ENCODE assay signal across 30 mouse cellular contexts in genomic region chr6:18697536-18697935, GRCm38 (mm10).
DNase-seq lines count a peak whose midpoint lies in the region; ATAC-seq and TF ChIP-seq lines count a peak whose summit lies in the region.
"Had no signal": no experiment of that assay in that cellular context is flagged by ENCODE, and none has a peak within 500 bp of the region (broad histone marks: within the 10 kb centered on the region; RNA-seq: fewer than 3 reads in every experiment).

No protein-coding gene starts in this region.

- H3K9me3 ChIP-seq in embryonic facial prominence, embryonic 14.5 days (ENCODE audit: control insufficient read depth, low read length), result no peaks in the 10 kb centered on the region
- no peaks in the 10 kb centered on the region for H3K9me3 ChIP-seq in embryonic facial prominence, embryonic 10.5 days
- H3K9me3 ChIP-seq in lung, embryonic 16.5 days (ENCODE audit: control insufficient read depth, low read length), result no peaks in the 10 kb centered on the region
- H3K9me3 ChIP-seq: embryonic facial prominence, embryonic 12.5 days; embryonic facial prominence, embryonic 15.5 days; forebrain, embryonic 10.5 days; forebrain, embryonic 12.5 days; G1E had no signal

- no peak for TF ChIP-seq POLR2A in lung, adult 2 months (IDR thresholded peaks at IDR 0.05; ENCODE audit: borderline replicate concordance, extremely low read depth, low read depth, low read length)

- no peak overlapping the region for H3K27ac ChIP-seq in embryonic facial prominence, embryonic 14.5 days (replicated peaks; ENCODE audit: low read depth, low read length)
- no peak overlapping the region for H3K27ac ChIP-seq in embryonic facial prominence, embryonic 10.5 days (replicated peaks)
- H3K27ac ChIP-seq in lung, embryonic 16.5 days (ENCODE audit: low read length), result 0 out of 2 replicates have a peak overlapping the region, but pooled peaks have one; percentile 30
- H3K27ac ChIP-seq: embryonic facial prominence, embryonic 12.5 days; embryonic facial prominence, embryonic 15.5 days; forebrain, embryonic 10.5 days; forebrain, embryonic 12.5 days had no signal

- H3K4me2 ChIP-seq in embryonic facial prominence, embryonic 14.5 days (ENCODE audit: low read depth, low read length), result no peak overlapping the region
- H3K4me2 ChIP-seq in lung, embryonic 16.5 days (ENCODE audit: low read depth, low read length), result peak overlapping the region; percentile 27
- H3K4me2 ChIP-seq: embryonic facial prominence, embryonic 12.5 days; embryonic facial prominence, embryonic 15.5 days; forebrain, embryonic 12.5 days had no signal

- no peak overlapping the region for H3K9ac ChIP-seq in embryonic facial prominence, embryonic 14.5 days (ENCODE audit: low read depth, low read length)
- no peak overlapping the region for H3K9ac ChIP-seq in lung, embryonic 16.5 days (ENCODE audit: low read length)
- H3K9ac ChIP-seq: embryonic facial prominence, embryonic 12.5 days; embryonic facial prominence, embryonic 15.5 days; forebrain, embryonic 12.5 days had no signal

- 56% methylated on average over 5 of the region's 5 CpGs for WGBS in embryonic facial prominence, embryonic 14.5 days
- 87% methylated on average over 5 of the region's 5 CpGs for WGBS in embryonic facial prominence, embryonic 10.5 days
- 17% methylated on average over 5 of the region's 5 CpGs for WGBS in lung, embryonic 16.5 days
- WGBS in lung, adult 2 months, result 49% methylated on average over 5 of the region's 5 CpGs

- no peak for TF ChIP-seq CTCF in lung, adult 2 months (IDR thresholded peaks at IDR 0.05; ENCODE audit: insufficient read depth, low read length)

- ATAC-seq in embryonic facial prominence, embryonic 14.5 days (ENCODE audit: low read depth), result no peak
- ATAC-seq in lung, embryonic 16.5 days (ENCODE audit: low read depth), result peak; percentile 43; the same call in 1 of the 2 replicates
- ATAC-seq: activated CD4-positive, CD25-positive, alpha-beta regulatory T cell, adult 4 months; CD4-positive, CD25-positive, alpha-beta regulatory T cell, adult 4 months; forebrain, embryonic 14.5 days; forebrain, embryonic 16.5 days; Patski had no signal

- no peak overlapping the region for H3K4me3 ChIP-seq in embryonic facial prominence, embryonic 14.5 days (ENCODE audit: low read depth, low read length)
- no peak overlapping the region for H3K4me3 ChIP-seq in embryonic facial prominence, embryonic 10.5 days
- no peak overlapping the region for H3K4me3 ChIP-seq in lung, embryonic 16.5 days (ENCODE audit: low read length)
- no peak overlapping the region for H3K4me3 ChIP-seq in lung, adult 2 months (replicated peaks; ENCODE audit: extremely low read depth, low read depth, low read length)
- H3K4me3 ChIP-seq: embryonic facial prominence, embryonic 12.5 days; embryonic facial prominence, embryonic 15.5 days; erythroblast, embryonic 14.5 days; forebrain, embryonic 10.5 days; forebrain, embryonic 12.5 days had no signal

- DNase-seq in embryonic facial prominence, embryonic 14.5 days (ENCODE audit: low spot score), result peak; percentile 37
- no peak for DNase-seq in embryonic facial prominence, embryonic 10.5 days (ENCODE audit: low spot score)
- no peak for DNase-seq in lung, adult 2 months
- peak; percentile 10 for DNase-seq in brain, adult 2 months (ENCODE audit: low read depth, low spot score)
- peak; percentile 19 for DNase-seq in lung, postnatal 25 days (ENCODE audit: low spot score)
- DNase-seq in heart, adult 9 months (ENCODE audit: low spot score in 2 of 2), result no peak
- DNase-seq in adrenal gland, postnatal 36 days, result no peak
- DNase-seq: adrenal gland, adult 8-10 months; adrenal gland, postnatal 25 days; B cell, adult 2 months; cerebellum, adult 11 months; cerebellum, adult 18-20 months; cerebellum, adult 8-10 months; cerebellum, adult 9-11 months; cerebellum, postnatal 14 days; cerebellum, postnatal 36 days; embryo, embryonic 11 days had no signal

- no peaks in the 10 kb centered on the region for H3K36me3 ChIP-seq in embryonic facial prominence, embryonic 14.5 days (ENCODE audit: control insufficient read depth, insufficient read depth, low read length)
- H3K36me3 ChIP-seq in embryonic facial prominence, embryonic 10.5 days (replicated peaks), result no peaks in the 10 kb centered on the region
- no peaks in the 10 kb centered on the region for H3K36me3 ChIP-seq in lung, embryonic 16.5 days (ENCODE audit: control insufficient read depth, insufficient read depth, low read length)
- H3K36me3 ChIP-seq: embryonic facial prominence, embryonic 12.5 days; embryonic facial prominence, embryonic 15.5 days; forebrain, embryonic 10.5 days; forebrain, embryonic 12.5 days; G1E had no signal

- H3K4me1 ChIP-seq in embryonic facial prominence, embryonic 14.5 days (ENCODE audit: control insufficient read depth, insufficient read depth, low read length), result peaks cover 3% of the 10 kb centered on the region; the same call in 1 of the 2 replicates
- peaks cover 15% of the 10 kb centered on the region for H3K4me1 ChIP-seq in embryonic facial prominence, embryonic 10.5 days
- peaks cover 11% of the 10 kb centered on the region for H3K4me1 ChIP-seq in lung, embryonic 16.5 days (replicated peaks; ENCODE audit: control insufficient read depth, insufficient read depth, low read length)
- H3K4me1 ChIP-seq in lung, adult 2 months (ENCODE audit: control insufficient read depth, insufficient read depth, low read length), result no peaks in the 10 kb centered on the region
- H3K4me1 ChIP-seq: embryonic facial prominence, embryonic 15.5 days had no signal

- H3K27me3 ChIP-seq in embryonic facial prominence, embryonic 14.5 days (replicated peaks; ENCODE audit: control insufficient read depth, insufficient read depth, low read length), result no peaks in the 10 kb centered on the region
- H3K27me3 ChIP-seq in embryonic facial prominence, embryonic 10.5 days (replicated peaks; ENCODE audit: low read depth, poor library complexity, severe bottlenecking), result no peaks in the 10 kb centered on the region
- H3K27me3 ChIP-seq in lung, embryonic 16.5 days (ENCODE audit: control insufficient read depth, insufficient read depth, low read depth, low read length), result no peaks in the 10 kb centered on the region
- H3K27me3 ChIP-seq: CH12.LX; embryonic facial prominence, embryonic 12.5 days; embryonic facial prominence, embryonic 15.5 days; forebrain, embryonic 12.5 days had no signal

Comparison
In these comparisons a context has a peak if more than half of its experiments do, and no peak if none do; other contexts are left out.
1. DNase-seq: peak in embryonic facial prominence, embryonic 14.5 days (single experiment), brain, adult 2 months (single experiment) and lung, postnatal 25 days (single experiment); none in embryonic facial prominence, embryonic 10.5 days (single experiment), lung, adult 2 months (single experiment), heart, adult 9 months (0 of 2) and adrenal gland, postnatal 36 days (0 of 2).